Mouse (Mus musculus): ENCODE measurements around the gene Wdr61.

The Wdr61 gene

DNA sequence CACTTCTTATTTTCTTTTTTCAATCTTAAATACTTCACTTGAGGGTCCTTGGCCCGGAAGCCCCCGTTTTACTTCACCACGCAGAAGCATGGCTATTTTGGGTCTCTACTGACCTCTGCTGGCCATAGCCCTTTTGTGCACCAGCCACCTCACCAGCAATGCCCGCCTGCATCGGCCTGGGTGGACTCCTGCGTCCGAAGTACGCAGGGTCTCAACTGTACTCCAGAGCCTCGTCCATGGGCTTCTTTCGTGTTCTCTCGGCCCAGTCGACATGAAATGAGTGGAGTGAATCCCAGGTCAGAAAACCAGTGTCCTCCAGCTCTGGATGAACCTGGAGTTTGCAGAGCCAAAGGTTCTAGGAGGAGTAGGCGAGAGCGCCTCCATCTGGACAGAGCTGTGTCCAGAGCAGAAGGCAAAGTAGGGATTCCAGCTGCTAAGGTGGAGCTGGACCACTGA, 57.8 kb downstream of the Wdr61 start:
- DNase-seq (ENCODE audit: low spot score): peak; percentile 69

DNA sequence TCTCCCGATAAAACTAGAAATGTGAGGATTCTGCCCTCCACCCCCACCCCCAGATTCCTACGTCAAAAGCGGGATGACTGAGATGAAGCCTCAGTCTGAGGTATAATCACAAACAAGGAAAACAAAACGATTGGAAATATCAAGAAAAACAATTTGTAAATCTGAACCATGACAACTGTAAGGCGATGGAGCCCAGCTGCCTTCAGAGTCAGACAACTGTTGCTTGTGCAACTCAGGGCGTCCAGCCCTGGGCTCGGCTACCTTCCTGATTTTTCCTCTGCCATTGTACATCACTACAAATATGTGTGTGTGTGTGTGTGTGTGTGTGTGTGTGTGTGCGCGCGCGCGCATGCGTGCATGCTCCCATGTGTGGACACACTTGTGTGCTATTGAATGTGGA, 60.4 kb downstream of the Wdr61 start:
- DNase-seq (ENCODE audit: low spot score): no peak

DNA sequence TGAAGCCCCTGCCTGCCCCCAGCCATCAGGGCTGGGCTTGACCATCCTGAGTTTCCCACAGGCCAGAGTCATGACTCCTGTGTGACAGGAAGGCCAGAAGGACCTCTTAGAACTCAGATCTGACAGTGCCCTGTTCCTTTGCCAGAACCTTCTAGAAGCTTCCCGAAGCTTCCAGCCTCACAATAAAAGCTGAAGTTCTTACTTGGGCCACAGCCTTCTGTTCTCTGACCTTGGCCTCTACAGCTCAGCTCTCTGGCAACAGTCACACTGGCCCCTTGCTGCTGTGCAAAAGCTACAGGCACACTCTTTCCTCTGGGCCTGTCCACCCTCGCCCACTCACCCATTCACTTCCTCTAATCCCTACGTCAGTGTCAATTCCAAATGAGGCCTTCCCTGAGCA, 62.4 kb downstream of the Wdr61 start:
- no peak for DNase-seq (ENCODE audit: low spot score)

DNA sequence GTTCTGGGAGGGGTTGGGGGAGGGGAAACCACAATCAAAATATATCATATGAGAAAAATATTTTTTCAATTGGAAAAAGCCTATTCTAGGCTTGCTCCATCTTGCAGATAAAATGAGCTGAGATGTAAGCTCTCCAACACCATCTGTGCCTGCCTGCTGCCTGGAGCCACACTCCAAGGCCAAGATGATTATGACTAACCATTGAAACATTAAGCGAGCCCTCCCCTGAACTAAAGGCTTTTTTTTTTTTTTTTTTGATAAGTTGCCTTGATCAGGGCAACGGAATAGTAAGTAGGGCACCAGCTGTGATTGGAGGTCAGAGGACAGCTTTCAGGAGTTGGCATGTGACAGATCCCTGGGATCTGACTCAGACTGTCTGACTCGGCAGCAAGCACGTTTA, 65.9 kb downstream of the Wdr61 start:
- DNase-seq (ENCODE audit: low spot score): no peak

DNA sequence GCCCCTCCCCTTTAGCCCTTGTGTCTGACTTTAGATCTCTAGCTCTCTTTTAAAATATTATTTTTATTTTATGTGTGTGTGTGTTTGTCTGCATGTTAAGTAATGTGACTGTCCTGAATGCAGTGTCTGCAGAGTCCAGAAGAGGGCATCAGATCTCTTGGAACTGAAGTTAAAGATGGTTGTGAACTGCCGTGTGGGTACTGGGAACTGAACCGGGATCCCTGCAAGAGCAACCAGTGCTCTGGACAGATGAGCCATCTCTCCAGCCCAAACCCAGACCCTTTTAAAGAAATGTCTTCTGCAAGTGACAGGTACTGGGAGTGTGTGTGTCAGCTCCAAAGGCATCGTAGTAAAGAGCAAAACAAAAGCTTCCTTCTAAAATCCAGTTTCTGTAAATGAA, 68.2 kb downstream of the Wdr61 start:
- no peak for DNase-seq (ENCODE audit: low spot score)
